Mouse (Mus musculus): ENCODE measurements around the gene Zscan2. TPM values are rescaled to one million over a fixed set of nuclear protein-coding genes. Genes with fewer than 3 reads are reported as not detected.

Zscan2 gene
- polyA plus RNA-seq, 1 experiment from 2014 or later: 3.0 TPM

DNA sequence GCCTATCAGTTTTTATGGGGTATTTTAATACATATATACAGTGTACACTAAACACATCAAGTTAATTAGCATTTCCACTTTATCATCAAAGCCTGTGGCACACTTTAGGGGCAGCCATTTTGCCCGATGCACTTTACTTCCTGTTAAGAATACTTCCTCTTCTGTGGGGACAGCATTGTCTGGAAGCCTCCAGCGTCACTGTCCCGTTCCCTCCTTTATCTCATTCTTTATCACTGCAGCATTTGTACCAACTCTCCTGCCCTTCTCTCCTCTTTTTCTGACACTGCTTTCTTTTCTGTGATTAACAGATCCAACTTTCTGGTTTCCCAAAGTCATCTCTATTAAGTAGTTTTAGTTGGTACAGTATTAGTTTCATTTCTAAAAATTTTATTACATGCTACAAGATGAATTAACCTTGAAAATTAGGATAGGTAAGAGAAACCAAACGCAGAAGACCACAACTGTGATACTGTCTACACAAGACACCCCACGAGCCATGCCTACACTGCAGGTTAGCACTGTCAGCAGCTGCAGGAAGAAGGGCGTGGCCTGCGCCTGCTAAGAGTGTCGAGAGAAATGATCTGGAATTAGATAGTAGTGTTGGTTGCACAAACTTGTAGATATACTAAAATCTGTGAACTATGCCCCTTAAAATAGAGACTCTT is 58.4 kb downstream of the Zscan2 start:
- WGBS: 83% methylated on average over 8 of the region's 8 CpGs
- Histone ChIP-seq H3K4me3 (no peak overlapping the region), H3K27ac (replicated peaks) (no peak overlapping the region), H3K4me1 (no peaks in the 10 kb centered on the region), H3K36me3 (replicated peaks) (peaks cover 96% of the 10 kb centered on the region), H3K9me3 (no peaks in the 10 kb centered on the region), H3K27me3 (replicated peaks; ENCODE audit: low read depth, poor library complexity, severe bottlenecking) (no peaks in the 10 kb centered on the region)
- no peak for DNase-seq (ENCODE audit: low spot score)

DNA sequence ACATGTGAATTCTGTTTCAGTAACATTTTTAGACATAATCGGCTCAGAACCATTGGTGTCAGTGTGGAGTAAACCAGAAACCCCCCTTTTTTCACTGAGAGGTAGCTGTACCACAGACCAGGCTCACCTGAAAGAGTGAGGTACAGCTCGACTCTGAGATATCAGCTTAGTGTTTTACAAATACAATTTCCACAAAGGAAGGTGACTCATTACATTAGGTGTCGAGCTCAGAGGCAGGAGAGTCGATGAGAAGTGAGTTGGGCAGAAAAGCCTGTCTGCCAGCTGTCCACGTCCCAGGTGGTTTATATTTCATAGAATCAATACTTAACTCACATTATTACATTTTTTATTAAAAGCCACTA is 58.9 kb downstream of the Zscan2 start:
- Histone ChIP-seq H3K36me3 (replicated peaks) (peaks cover 96% of the 10 kb centered on the region), H3K9me3 (no peaks in the 10 kb centered on the region)
- 93% methylated on average over 5 of the region's 5 CpGs for WGBS

DNA sequence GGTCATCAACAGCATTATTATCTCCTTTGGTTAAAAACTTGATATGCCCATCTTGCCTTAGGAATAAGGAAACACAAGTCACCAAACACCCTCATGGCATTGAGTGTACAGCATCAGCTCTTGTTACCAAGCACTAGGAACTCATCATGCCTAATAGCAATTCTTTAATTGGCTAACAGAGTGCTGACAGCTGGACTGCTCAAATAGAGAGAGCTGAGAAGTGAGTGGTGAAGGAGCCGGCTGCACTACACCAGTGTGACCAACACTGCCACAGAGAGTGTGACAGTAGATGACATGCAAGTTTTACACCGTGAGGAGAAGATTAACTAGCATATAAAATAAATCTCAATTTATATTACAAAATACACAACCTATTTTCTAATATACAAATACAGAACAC is 62.4 kb downstream of the Zscan2 start:
- Histone ChIP-seq H3K4me3 (no peak overlapping the region), H3K27ac (replicated peaks) (no peak overlapping the region), H3K9me3 (no peaks in the 10 kb centered on the region), H3K36me3 (replicated peaks) (peaks cover 94% of the 10 kb centered on the region), H3K4me1 (no peaks in the 10 kb centered on the region), H3K27me3 (replicated peaks; ENCODE audit: low read depth, poor library complexity, severe bottlenecking) (no peaks in the 10 kb centered on the region)
- DNase-seq (ENCODE audit: low spot score): no peak
- 94% methylated on average over 2 of the region's 2 CpGs for WGBS

More for the DNA sequence above, 58.9 kb downstream of the Zscan2 start:
- DNase-seq (ENCODE audit: low spot score): no peak
- H3K27ac ChIP-seq (replicated peaks): no peak overlapping the region
- no peaks in the 10 kb centered on the region for H3K4me1 ChIP-seq
- H3K27me3 ChIP-seq (replicated peaks; ENCODE audit: low read depth, poor library complexity, severe bottlenecking): no peaks in the 10 kb centered on the region
- no peak overlapping the region for H3K4me3 ChIP-seq

Other genes with a start within 250 kb of the Zscan2 start
- gene Crtc3, start 172.0 kb upstream of the Zscan2 start, polyA plus RNA-seq (2016; fragmentation: Nextera tagmentation; extraction: Ambion mirVana): 9.0 and 11.2 TPM in 2 replicates
- gene Iqgap1, start 34.9 kb upstream of the Zscan2 start, polyA plus RNA-seq (2016; fragmentation: Nextera tagmentation; extraction: Ambion mirVana): 29.2 and 29.3 TPM in 2 replicates
- 49.1 and 52.0 TPM in 2 replicates for gene Wdr73, start 40.3 kb downstream of the Zscan2 start, polyA plus RNA-seq (2016; fragmentation: Nextera tagmentation; extraction: Ambion mirVana)
- 7.0 and 7.4 TPM in 2 replicates for gene Nmb, start 44.2 kb downstream of the Zscan2 start, polyA plus RNA-seq (2016; fragmentation: Nextera tagmentation; extraction: Ambion mirVana)
- 188 and 190 TPM in 2 replicates for gene Sec11a, start 86.9 kb downstream of the Zscan2 start, polyA plus RNA-seq (2016; fragmentation: Nextera tagmentation; extraction: Ambion mirVana)
- gene Zfp592, start 132.8 kb downstream of the Zscan2 start, polyA plus RNA-seq (2016; fragmentation: Nextera tagmentation; extraction: Ambion mirVana): 15.6 and 16.3 TPM in 2 replicates
- 0.11 and 0.20 TPM in 2 replicates for gene Alpk3, start 196.7 kb downstream of the Zscan2 start, polyA plus RNA-seq (2016; fragmentation: Nextera tagmentation; extraction: Ambion mirVana)

Measured in embryonic facial prominence, embryonic 10.5 days (tissue).